Mouse (Mus musculus) E14TG2a.4 (cell line): ENCODE data around the gene Coro1c.

Experiments
- CTCF ChIP-seq: conservative IDR thresholded peaks from 2 replicates; pipeline ENCODE4 v1.5.1; 2014; ENCODE audit warnings: low read length
- NANOG ChIP-seq: IDR thresholded peaks from 2 replicates; pipeline ENCODE4 v1.6.1; 2014; ENCODE audit warnings: borderline replicate concordance, low read length, mixed read lengths
- POU5F1 ChIP-seq: IDR thresholded peaks from 2 replicates; pipeline ENCODE4 v1.6.1; 2014; ENCODE audit warnings: low read length, borderline replicate concordance

GRCm38 (mm10) chr5:113870393-113871040, 38.0 kb downstream of the Coro1c start:
- TF ChIP-seq CTCF (no peak), POU5F1 (no peak), NANOG (no peak)
